Mouse (Mus musculus) spleen, adult 2 months (tissue): ENCODE measurements at regions not wholly inside any gene's neighbourhood (a gene's known extent, or its start where the extent isn't known, plus 50 kb on each side); places are given as distances from the start of the nearest gene placed in this dataset.

Experiments used
- CTCF ChIP-seq: fragments of 200-500 bp; IDR thresholded peaks from 2 replicates; pipeline ENCODE4 v1.5.1; 2011; ENCODE audit warnings: mild to moderate bottlenecking, inconsistent platforms; ENCODE audit not compliant: insufficient read depth, insufficient read length, insufficient replicate concordance; ENCODE audit errors: extremely low read depth
- POLR2A ChIP-seq: fragments of 200-500 bp; IDR thresholded peaks from 2 replicates; pipeline ENCODE4 v1.6.1; 2011; ENCODE audit warnings: low read depth, low read length, inconsistent platforms

DNA sequence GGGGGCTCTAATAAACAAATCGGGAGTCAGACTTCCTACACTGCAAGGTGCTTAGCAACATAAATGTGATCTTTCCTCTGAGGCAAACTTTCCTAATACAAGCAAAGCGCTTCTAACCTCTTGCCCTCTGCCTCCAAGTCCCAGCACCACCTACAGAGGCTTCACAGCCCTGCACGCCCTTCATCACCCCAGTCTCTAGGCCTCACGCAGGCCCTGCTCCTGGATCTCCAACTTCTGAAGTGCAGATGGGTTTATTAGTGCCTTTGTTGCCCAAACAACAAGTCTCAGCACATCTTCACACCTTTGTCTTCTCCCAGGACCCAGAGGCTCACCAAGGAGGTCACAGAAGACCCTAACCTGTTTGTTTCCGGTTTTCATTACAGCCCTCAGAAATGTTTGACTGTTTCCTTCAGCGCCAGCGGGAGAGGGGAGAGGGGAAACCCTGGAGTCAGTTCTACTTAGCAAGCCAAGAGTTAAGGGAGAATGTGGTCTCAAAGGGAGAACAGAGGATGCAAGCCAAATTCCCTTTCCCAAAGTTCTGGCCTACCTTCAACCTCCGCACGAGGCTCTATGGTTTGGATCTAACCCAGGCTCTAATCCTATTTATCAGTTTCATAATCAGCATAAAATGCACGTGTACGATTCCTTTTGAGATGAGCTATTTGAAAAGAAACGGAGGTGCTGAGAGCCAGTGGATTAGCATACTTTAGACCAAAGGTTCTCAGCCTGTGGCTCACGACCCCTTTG is 244.9 kb upstream of the Smim15 start:
- TF ChIP-seq CTCF (no peak), POLR2A (no peak)
